Mouse (Mus musculus) embryo, embryonic 10 days (tissue): Measurements from ENCODE around the gene 4930558K02Rik.

ENCODE experiments used
- DNase-seq: peaks from one replicate; pipeline ENCODE4 v3.0.0-alpha.2; 2015; ENCODE audit warnings: low spot score

Gene 4930558K02Rik

DNA sequence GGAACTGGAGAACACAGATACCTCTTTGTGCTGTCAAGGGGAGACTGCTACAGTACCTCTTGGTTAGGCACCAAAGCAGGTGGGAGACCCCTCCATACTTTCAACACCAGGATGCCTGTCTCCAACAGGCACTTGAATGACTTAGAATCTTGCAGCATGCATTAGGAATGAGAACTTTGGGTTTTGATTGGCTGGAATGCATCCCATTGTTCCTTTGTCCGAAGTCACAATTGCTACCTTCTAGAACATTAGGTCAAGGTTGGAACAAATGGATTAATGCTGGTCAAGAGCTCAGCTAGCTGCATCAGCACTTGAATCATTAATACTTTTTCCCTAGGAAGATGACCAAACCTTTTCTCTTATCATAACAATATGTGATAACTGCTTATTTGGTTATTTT, at the start of gene 4930558K02Rik:
Gene 4930558K02Rik, minus strand, starts transcription at position 101 of the 400 bp plus-strand sequence.
- no peak for DNase-seq

DNA sequence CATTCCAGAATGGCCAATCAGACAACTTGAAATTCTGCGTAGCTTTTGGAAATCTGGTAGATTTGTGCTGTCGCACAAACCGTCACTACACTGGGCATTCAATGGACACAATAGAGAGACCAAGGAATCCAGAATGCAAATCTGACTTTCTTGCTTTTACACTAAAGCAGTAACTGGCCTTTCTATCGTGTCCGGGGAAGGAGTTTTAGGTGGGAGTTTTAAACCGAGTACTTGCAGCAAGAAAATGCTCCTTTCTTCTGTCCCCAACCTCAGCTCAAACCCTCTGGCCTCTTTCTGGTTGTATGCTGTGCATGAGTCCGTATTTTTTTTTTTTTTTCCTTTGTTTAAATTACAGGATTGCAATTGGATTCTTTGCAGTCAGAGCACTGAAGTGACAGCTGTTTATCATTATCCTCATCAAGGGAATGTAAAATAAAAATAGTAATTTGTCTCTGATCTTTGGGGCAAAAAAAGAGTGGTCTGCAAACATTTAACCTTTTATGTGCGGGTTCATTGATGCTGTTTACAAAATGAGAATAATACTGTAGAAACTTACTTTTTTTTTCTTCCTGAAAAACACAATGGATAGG, 44.3 kb upstream of the 4930558K02Rik start:
- no peak for DNase-seq

- DNase-seq = no peak
Observed at GRCm38 (mm10) chr1:162020766-162021165, 41.3 kb upstream of the 4930558K02Rik start.

GRCm38 (mm10) chr1:162020303-162020731, 40.9 kb upstream of the 4930558K02Rik start:
- DNase-seq = peak; percentile 41

DNA sequence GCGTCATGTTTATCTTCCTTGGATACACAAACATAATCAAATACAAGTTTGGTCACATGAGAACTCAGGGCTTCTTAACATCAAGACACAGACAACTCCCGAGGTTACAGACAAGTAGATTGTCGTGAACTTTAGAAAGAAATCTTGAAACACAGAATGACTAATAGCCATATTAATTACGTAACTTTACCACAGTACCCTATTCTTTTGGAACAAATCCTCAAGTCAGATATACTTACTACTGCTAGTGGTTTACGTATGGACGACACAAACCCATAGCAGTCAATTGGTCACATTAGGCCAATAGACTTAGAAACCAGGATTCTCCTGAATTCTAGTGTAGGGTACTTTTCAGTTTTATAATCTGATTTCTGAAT, 39.2 kb upstream of the 4930558K02Rik start:
- DNase-seq = no peak

DNA sequence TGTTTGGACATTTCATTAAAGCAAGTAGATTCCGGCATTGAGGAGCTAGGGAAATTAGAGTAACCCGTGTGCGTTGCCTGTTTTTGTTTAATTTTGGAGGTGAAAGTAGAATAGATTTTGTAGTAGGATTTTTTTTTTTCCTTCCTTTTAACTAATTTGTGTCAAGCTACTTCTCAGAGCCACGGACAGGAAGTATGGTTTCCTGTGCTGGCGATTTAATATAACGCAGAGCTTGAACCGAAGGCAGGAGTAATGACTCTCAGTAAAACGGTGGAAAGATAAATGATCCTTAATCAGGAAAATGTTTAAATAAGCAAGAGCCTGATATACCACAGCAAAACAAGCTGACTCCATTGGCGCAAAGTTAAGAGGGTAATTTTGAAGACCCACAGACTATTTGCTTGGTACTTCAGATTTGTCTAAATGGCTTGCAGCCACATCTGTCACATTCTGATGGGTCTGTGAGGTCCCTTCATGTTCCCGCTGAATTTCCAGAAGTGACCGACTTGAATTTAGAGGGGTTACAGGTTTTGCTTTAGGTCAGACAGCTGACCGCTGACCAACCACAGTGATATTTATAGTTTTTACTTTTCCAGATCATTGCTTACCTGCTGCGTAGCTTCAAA, 38.7 kb upstream of the 4930558K02Rik start:
- no peak for DNase-seq

GRCm38 (mm10) chr1:162016982-162017381, 37.5 kb upstream of the 4930558K02Rik start:
- DNase-seq = peak; percentile 79

- DNase-seq = peak; percentile 54
Observed at GRCm38 (mm10) chr1:162015247-162015862, 35.9 kb upstream of the 4930558K02Rik start.

DNA sequence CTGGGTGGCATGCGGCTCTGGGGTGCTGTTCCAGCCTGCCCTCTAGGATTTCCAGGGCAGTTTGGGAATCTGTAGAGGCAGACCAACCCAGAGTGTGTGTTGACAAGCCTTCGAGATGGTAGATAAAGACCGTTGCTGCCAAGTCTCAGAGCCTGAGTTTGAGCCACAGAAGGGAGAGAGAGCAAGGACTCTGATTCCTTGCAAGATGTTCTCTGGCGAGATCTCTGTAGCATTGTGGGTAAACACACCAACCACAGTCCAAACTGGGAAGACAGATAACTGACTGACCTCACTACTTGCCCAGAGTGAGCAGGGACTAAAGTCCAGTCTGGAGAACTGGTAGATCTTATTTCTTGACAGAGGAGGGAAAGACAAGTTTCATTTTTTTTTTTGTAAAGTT, 34.1 kb upstream of the 4930558K02Rik start:
- DNase-seq = no peak

DNA sequence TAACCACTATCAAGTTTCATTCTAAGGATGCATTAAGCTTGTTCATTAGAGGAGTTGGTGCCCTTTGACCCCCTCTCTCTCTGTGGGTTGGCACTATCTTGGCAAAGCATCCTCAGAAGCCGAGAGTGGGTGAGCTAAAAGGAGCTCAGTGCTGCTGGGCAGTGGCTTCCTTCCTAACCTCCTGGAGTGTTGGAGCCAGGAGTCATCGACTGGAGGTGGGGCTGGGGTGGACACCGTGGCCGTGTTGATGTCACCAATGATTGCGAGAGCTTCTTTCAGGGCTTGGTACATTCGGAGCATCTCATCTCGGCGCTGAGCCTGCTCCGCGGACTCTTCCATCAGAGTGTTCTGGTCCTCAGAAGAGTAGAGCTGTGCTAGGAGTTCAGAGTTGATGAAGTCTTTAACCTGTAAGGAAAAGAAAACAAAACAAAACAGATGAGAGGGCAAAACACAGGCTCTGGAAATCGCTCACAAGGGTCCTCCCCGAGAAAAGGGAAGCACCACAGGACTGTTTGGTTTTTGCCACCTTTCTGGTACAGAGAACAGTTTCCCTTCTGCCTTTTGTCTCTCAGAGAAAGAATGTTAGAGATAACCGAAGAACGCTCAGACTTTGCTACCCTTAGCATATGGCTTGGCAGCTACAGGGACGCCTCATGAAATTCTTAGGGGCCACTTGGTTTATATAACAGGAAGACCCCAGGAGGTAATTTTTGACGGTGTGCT, 32.2 kb upstream of the 4930558K02Rik start:
- no peak for DNase-seq

GRCm38 (mm10) chr1:162009086-162009485, 29.6 kb upstream of the 4930558K02Rik start:
- peak; percentile 45 for DNase-seq

DNA sequence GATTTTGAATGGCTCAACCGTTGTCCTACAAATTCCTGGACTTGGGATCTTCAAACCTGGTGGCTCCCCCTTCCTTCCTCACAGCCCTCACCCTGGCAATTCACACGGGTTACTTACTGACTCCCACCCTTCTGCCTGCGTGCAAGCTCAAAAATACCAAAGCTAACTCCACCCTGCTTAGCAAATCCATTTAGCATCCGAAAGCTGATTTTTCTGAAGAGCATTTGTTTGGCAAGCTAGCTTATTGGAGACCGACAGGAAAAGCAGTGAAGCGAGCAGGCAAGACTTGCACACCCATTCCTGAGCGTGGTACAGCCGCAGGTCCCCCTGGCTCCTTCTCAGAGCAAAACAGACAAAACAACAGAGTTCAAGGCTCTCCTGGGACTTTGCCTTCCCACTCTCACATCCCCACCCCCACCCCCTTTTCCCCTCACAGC, 29.2 kb upstream of the 4930558K02Rik start:
- DNase-seq = peak; percentile 39

GRCm38 (mm10) chr1:162008208-162008607, 28.8 kb upstream of the 4930558K02Rik start:
- DNase-seq = no peak

GRCm38 (mm10) chr1:162006109-162006508, 26.7 kb upstream of the 4930558K02Rik start:
- no peak for DNase-seq

- peak; percentile 77 for DNase-seq
Observed at GRCm38 (mm10) chr1:162004821-162005770, 25.7 kb upstream of the 4930558K02Rik start.

DNA sequence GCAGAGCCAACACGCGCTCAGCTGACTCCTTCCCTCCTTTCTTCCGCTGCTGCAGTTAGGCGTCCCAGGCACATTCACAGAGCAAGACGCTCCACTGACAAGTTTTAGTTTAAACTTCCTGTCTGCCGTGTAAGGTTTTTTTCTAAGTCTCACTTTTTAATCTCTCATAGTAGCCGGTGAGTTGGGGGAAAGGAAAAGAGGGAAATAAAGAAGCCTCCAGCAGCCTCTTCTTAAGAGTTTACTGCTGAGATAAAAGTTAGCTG, 25.0 kb upstream of the 4930558K02Rik start:
- DNase-seq = no peak

- no peak for DNase-seq
Observed at GRCm38 (mm10) chr1:162003729-162004517, 24.5 kb upstream of the 4930558K02Rik start.

DNA sequence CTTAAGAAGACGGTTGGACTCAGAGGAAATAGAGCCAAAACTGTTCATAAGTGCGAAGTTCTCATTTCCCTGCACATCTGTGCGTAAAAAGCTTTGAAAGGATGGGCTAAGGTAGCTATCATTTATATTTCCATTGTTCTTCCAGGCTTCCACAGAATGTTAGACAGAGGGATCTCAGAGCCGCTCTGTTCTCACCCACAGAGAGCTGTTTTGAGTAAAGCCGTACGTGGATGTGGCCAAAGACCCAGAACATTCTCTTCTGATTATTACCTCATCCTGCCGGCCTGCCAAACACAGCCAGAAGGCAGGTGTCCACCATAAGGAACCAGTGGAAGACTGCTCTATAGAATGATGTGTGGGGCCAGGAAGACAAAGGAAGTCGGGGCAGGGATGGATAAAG, 21.9 kb upstream of the 4930558K02Rik start:
- DNase-seq = no peak

DNA sequence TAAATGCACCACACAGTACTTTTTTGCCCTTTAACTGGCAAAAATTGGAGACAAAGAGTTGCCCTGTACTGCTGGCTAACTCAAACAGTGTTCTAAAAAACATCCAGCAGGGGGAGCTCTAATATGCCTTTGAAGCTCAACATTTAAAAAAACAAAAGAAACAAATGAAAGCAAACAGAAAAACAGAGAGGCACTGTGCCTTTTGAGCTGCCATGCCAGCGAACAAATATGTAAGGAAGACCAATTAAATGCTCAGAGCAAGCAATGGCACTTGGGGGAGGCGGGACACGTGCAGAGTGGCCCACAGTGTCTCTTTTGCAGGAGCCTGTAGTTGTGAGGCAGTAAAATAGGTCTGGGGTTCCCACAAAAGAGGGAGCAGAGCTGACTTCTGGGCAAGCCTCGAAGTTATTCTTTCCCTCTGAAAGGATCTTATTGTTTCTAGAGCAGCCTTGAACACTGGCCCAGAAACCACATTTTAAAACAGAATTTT, 20.5 kb upstream of the 4930558K02Rik start:
- DNase-seq = peak; percentile 86

GRCm38 (mm10) chr1:161999338-161999737, 19.9 kb upstream of the 4930558K02Rik start:
- DNase-seq = no peak

DNA sequence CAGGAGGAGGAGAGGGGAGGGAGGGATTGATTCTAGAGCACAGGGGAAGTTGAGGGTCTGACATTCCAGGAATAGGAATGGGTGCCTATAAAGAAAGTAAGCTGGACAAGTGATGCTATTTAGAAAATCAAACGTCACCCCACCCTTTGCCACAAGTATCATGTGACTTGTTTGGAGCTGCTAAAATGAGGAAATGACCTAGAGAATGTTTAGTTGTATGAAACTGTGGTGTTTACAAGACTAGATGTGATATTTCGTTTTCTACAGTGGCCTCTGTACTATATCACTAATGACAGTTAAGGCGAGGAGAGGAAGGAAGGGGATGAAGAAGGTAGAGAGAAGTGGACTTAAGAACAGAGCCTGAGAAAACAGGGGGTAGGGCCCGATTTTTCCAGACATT, 19.3 kb upstream of the 4930558K02Rik start:
- DNase-seq = no peak
